Mouse (Mus musculus): ENCODE measurements around the gene 4930432M17Rik. TPM values are rescaled to one million over a fixed set of nuclear protein-coding genes. Genes with fewer than 3 reads are reported as not detected.

The 4930432M17Rik gene
- total RNA-seq, 2 experiments from 2014 or later = not detected

DNA sequence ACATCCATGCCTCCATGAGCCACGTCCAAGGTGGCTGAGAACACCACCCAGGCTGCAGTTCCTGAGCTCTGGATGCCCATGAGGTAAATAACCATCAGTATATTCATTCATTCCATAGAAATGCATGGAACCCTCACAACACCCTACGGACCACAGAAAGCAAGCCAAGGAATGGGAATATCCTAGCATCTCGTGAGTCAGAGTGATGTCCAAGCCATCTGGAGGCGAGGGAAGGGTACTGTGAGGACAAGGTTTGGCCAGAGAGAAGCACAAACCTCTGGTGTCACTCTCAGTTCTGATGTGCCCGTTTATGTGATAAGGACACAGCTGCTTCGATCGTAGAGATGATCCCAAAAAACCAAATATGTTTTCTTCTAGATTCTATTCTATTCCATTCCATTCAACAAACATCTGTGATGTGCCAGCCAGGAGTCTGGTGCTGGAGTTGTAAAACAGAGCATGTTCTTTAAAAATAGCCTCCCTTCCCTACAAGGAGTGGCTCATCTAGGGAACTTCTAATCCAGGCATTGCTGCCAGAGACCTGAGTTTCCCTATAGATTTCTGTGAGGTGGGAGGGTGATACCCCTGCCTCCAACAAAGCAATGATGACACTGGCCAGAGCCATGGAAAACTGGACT is 40.5 kb downstream of the 4930432M17Rik start:
- no peak for DNase-seq

DNA sequence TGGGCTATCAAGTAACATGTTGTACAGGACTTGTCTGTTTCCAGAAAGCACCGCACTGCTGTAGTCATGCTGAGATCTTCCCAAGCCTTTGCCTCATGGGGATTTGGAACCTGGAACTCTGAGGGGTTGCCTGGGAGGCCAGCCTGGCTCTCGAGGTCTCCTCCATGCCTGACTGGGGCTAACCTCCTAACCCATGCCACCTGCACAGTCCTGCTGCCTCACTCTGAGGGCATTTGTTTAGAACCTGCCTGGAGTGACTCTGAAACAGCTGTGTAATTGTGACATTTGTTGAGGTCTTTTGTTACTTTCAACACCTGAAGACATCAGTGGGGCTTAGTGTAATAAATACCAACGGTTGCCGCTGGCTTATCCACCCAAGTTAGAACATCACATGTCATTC is 41.7 kb downstream of the 4930432M17Rik start:
- no peak for DNase-seq

DNA sequence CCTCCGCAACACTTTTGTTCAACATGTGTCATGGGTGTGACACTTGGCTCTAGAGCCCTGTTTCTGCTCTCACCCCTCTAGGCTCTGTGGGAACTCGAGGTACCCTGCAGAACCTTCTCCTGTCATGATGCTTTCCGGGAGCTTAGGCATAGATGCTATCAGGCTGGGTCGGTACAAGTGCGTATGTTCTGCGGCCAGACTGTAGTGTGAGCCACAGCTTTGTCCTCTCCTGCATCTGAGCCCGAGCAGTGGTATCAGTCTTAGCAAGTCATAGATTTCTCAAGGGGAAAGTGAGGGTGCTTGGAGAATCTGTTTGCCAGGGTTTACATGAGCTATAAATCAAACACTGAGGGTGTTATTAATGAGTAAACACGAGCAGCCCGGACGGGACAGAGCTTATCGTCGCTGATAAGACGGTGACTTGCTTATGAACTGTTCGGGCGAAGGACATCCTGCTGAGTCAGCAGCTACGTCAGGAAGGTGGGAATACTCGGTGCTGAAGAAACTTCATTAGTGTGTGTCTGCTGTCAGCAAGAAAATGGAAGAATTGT is 42.7 kb downstream of the 4930432M17Rik start:
- DNase-seq = no peak

DNA sequence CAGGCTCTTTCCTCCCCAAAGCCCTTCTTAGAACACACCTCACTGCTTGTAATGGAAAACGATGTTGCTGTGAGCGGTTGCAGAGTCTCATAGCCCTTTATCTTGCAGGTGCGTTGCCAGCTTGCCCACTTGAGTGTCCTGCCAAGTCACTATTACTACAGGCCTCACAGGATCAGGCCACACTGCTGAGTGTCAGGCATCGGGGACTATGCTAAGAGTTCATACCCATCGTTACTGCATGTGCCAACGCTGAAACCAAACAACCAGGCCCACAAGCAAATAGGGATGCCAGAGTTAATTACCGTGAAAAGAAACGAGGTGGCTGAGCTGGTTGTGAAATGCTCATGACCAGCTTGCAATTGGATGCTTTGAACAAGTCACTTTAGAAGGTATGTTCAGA is 43.3 kb downstream of the 4930432M17Rik start:
- DNase-seq = no peak

DNA sequence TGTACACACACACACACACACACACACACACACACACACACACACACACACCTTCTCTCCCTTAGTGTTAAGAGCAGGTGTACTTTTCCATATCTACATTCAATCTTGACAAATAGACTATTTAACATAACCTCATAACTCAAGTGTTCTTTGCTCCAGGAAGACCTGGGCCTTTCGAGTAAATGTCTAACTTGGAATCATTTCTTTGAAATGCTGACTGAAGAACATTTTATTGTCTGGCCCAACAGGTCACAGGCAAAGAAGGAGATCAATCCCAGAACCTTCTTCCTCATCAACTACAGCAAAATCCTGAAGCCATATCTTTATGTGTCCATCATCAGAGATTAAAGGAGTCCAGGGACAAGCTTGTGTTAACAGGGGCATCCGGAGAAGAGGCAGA is 43.9 kb downstream of the 4930432M17Rik start:
- DNase-seq = no peak

DNA sequence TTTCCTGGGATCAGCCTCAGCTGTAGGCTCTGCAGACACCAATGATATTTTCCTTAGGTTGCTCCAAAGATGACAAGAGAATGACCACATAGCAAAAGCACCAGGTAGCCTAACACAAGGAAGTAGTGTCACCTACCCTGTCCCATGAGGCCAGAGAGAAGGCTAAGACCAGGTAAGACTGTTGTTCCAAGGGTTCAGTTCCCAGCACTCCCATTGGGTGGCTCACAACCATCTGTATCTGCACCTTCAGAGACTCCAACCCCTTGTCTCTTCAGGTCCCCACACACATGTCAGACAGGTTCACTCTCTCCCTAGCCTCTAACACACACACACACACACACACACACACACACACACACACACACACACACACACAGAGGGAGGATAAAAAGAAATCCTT is 44.8 kb downstream of the 4930432M17Rik start:
- DNase-seq = no peak

DNA sequence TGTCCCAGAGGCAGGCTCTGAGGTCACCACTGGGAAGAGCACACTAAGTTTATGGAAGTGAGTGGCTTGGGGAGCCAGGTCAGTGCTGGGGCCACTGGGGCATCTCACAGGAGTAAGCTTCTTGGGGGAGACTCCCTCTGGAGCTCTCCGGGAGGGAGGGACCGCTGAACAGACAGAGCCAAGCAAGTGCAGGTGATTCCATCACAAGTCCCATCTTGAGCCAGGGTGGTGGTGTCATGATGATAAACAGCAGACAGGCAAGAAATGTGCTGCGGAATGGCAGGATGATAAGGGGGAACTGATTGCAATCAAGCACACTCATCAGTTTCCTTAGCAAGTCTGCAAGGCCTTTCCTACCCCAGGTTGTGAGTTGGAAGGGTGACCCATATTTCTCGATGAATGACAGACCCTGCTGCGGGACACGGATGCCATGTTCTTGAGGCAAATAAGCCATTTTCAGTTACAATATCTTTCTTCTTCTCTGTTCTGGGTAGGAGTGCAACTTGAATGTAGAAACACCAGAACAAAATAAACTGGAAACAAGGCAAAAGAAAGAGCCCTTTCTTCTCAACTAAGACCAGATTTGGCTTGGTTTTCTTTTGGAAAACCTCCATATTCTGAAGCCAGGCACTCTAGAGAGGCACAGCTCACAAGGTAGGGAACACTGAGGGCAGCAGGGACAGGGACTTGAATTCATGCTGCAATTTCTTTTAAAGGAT is 45.3 kb downstream of the 4930432M17Rik start:
- peak in 1 of 2 experiments; percentile 31 for DNase-seq

DNA sequence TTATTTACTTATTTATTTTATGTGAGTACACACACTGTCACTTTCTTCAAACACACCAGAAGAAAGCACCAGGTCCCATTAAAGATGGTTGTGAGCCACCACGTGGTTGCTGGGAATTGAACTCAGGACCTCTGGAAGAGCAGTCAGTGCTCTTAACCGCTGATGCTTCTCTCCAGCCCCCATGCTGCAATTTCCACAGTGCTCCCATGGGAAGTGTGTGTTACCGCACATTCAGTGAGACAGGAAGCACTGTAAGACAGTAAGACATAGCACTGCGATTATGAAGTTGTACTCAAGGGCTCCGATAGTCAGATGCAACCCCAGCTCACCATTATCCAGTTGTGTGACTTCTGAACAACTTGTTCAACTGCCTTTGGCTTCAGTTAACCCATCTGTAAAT is 45.9 kb downstream of the 4930432M17Rik start:
- no peak for DNase-seq

DNA sequence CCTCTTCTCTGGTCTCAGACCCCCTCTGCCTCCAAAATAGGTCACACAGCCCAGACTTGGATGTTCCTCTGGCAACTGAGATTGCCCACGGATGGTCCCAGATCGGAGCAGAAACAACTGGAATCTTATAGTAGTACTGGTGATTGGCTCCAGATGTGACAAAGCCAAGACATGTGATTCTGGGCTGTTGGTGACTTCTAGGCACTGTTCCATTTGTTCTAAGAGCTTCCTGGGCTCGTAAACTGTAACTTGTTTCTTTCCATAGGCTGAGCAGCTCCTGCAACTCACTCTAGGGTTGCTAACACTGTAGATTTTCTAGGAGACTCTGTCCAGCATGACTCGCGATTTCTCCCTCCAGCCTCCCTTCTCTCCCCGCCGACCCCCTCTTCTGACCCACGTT is 48.1 kb downstream of the 4930432M17Rik start:
- DNase-seq = no peak

DNA sequence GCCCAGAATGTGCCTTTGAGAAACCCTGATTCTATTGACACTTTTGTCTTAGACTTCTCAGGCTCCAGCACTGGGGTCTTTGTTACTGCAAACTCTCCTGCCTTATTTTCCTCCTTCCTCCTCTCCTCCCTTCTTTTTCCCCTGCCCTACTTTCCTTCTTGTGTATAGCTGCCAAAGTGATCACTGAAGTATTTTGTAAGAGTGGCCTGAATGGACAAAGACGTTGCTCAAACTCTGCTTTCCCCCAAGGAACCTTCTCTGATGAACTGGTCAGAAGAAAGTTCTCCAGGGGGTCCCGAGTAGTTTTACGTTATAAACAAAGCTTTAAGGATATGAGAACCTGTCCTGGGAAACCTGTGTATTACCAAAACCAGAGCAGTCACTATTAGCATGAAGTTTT is 49.1 kb downstream of the 4930432M17Rik start:
- no peak for DNase-seq

DNA sequence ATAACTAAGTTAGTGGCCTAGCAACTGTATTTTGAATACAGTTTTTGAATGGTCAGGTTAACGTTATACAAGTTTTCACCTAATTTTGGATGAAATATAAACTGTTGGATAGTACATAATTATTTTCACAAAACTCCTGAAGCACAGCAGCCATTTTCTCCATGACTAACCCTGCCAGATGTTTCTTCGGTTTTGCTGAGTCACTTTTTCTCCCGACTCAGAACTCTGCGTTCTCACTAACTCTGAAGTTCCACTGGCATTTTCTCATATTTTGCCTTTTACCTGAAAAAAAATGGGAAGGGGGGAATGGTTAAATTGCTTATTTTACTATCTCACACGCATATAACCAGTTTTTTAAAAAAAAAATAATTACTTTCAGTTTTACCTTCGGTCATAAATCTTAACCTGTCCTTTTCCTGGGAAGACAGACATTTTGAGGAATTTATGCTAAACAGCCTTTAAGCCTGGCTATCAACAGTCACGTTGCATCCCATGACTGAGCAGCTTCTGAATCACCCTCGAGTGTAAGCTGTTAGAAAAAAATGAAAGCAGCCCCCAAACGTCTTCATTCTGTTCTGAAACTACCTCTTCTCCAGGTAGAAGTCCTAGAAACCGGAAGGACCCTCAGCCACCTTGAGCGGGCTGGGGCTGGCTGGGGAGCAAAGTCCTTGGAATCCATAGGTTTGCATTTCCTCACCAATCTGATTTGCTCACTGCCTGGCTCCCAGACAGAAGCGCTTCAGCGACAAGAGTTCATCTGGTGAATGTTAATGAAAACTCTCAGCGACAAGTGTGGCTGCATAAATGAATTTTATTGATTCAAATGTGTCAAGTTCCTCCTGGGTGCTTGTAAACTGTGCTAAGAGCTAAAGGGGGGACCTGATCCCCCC is 50.5 kb downstream of the 4930432M17Rik start:
- no peak for DNase-seq

DNA sequence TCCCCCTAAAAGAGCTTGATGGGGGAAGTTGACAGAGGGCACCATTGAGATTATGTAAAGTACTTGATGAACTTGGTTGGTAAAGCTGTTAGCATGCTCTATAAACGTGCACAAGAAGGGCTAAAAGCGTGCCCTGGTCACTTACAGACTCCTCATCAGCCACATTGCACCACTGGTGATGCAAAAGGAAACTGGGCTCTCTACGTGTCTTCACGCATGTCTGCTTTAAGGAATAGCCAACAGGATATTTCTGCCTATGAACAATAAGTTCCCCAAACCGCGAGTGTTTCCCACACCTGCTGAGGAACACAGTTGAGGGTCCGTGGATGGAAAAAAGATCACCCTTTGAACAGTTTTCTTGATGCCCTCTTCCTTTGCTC is 51.1 kb downstream of the 4930432M17Rik start:
- DNase-seq = no peak

DNA sequence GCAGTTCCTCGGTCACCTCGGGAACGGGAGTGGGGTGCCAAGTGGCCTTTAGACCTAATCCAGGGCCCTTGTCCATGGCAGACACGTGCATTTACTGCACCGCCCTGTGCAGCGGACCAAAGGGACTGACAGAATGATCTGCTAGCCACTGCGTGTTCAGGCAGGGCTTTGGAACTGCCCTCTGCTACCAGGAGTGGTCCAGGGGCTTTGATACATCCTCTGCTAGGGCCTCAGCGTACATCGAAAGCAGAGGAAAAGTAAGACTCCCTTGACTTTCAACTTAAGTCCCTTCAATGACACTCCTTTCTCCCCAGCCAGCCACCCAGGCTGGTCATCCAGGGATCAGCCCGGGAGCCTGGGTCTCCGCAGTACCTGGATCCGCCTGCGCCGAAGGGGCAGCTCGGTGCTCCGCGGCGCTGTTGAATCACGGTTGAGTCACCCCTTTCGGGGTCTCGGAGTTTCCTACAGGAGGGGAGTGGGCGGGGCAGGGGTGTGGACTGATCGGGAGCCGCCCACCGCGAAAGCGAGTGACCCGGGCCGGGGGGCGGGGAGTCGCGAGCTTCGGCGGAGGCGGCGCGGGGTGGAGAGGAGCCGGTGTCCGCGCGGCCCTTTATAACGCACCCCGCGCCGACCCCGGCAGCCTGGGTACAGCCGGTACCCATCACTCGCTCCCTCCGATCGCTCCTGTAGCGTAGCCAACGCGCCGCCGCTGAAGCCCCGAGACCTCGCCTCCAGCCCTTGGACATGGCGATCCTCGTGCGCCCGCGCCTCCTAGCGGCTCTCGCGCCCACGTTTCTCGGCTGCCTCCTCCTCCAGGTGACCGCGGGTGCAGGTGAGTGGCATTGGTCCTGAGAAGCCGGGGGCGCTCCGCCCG is 52.6 kb downstream of the 4930432M17Rik start, which contains the start of gene F3:
F3 (plus strand) TSS at position 567 of the 874 bp plus-strand sequence.
- peak; percentile 70 to 75 for DNase-seq

DNA sequence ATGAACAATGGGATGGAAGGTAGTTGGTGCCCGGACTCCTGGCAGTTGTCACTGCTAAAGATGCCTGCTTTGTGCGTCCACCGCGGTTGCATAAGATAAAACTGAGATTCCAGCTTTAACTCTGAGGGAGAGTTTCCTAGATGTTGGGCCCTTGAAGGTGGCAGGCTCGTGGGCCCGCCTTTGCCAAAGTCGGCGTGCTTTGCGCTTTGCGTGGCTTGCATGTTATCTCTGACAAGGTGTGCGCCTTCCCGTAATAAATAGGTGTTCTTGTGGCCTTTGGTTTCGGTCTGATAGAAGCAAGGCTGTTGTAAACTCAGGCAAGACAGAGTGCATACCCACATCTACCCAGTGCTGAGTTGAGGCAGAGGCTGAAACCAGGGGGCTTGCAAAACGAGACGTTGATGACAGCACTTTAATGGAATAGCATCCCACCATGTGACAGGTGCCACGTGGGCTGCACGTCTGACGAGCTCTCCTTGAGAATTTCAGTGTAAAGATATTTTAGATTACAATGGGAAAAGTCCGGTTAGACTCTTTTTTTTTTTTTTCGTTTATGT is 53.5 kb downstream of the 4930432M17Rik start:
- peak in 1 of 2 experiments; percentile 31 for DNase-seq

DNA sequence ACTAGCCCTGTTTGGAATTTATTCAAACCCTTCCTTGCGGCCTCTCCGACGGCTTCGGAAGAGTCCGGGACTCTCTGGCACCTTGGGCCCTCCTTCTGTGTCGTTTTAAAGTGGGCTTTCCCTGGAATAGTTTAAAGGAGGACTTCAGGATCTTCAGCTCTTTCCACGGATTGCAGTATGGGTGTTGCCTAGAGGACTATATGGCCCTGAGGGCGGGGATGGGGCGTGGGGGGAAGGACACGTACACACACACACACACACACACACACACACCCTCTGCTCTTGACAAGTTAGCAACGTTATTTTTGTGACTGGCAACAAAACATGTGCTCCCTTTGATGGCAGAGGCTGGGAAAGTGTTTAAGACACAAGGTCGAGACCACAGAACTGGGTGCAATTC is 54.0 kb downstream of the 4930432M17Rik start:
- no peak for DNase-seq

DNA sequence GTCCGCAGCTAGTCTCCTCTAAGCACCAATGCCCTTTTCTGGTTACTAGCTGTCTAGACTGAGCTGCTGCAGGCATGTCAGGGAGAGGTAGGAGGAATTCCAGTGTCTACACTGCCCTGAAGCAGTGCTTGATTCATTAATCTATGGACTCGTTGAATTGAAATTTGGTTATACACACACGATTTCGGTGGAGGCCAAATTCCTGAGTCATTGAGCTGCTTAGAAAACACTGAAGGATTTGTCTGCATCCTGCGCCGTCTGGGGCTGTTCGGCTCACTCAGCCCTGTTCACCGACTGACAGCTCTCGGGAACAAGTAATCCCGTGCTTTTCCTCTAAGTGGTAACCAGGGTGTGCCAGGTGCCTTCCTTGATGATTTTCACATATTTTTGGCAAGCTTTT is 55.1 kb downstream of the 4930432M17Rik start:
- no peak for DNase-seq

DNA sequence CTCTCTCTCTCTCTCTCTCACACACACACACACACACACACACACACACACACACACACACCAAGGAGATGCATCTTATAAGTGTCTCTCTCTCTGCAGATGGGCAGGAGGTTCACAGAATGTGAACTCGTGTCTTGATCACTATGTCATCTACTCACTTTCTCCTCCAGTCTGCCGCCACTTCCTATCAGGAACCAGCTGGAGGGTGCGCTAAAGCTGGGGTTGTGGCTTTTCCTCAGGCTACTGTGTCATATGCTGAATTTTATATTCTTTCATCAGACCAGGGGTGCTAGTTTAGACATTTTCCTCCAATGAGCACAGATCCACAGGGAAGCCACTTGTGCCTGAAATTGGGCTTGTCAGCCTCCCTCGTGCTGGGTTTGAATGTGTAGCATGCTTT is 59.1 kb downstream of the 4930432M17Rik start:
- DNase-seq = no peak

All from layer of hippocampus, postnatal 36 days (tissue).